Mouse (Mus musculus) pancreas, adult 10 weeks (tissue): Measurements from ENCODE around the gene Gm13698. TPM values are rescaled to one million over a fixed set of nuclear protein-coding genes. Genes with fewer than 3 reads are reported as not detected.

Experiments used
- polyA plus RNA-seq: library from polyadenylated mRNA; stranded (reverse); fragments of 350-450 nt; fragmentation: Illumina TruSeq; extraction: RNeasy Lipid Tissue Mini Kit (QIAGEN cat#74804); gene quantifications from one replicate; pipeline ENCODE4 v1.2.3, GENCODE M21; 2015; ENCODE audit warnings: low read depth, low replicate concordance; ENCODE audit not compliant: insufficient read depth

Gene Gm13698
- not detected for polyA plus RNA-seq

GRCm38 (mm10) chr2:83955393-83955792 is at the start of gene Gm13698:
Gene Gm13698, plus strand, starts transcription at chr2:83955693.

GRCm38 (mm10) chr2:83940931-83941361 is 14.5 kb upstream of the Gm13698 start, which contains the start of gene Zswim2:
Gene Zswim2, minus strand, starts transcription at chr2:83941228.

GRCm38 (mm10) chr2:83961203-83961602 is 5.7 kb downstream of the Gm13698 start, which contains the start of gene Gm13693:
Gene Gm13693, plus strand, starts transcription at chr2:83961503.

GRCm38 (mm10) chr2:83967013-83967412 is 11.5 kb downstream of the Gm13698 start, which contains the start of gene Gm13695:
Gene Gm13695, plus strand, starts transcription at chr2:83967313.

GRCm38 (mm10) chr2:83972823-83973222 is 17.3 kb downstream of the Gm13698 start, which contains the start of gene Gm13696:
Gene Gm13696, plus strand, starts transcription at chr2:83973123.

GRCm38 (mm10) chr2:83978633-83979032 is 23.1 kb downstream of the Gm13698 start, which contains the start of gene Gm13694:
Gene Gm13694, plus strand, starts transcription at chr2:83978933.

GRCm38 (mm10) chr2:83984443-83984842 is 28.9 kb downstream of the Gm13698 start, which contains the start of gene Gm13697:
Gene Gm13697, plus strand, starts transcription at chr2:83984743.

GRCm38 (mm10) chr2:83990253-83990652 is 34.8 kb downstream of the Gm13698 start, which contains the start of gene Gm13691:
Gene Gm13691, plus strand, starts transcription at chr2:83990553.

Other genes with a start within 250 kb of the Gm13698 start
- gene Itgav, start 231.3 kb upstream of the Gm13698 start, polyA plus RNA-seq: 7.5 TPM
- gene Fam171b, start 143.1 kb upstream of the Gm13698 start, polyA plus RNA-seq: 0.87 TPM
- not detected for gene Zswim2, start 14.5 kb upstream of the Gm13698 start, polyA plus RNA-seq
- not detected for gene Gm13693, start 5.8 kb downstream of the Gm13698 start, polyA plus RNA-seq
- gene Gm13695, start 11.6 kb downstream of the Gm13698 start, polyA plus RNA-seq: not detected
- gene Gm13696, start 17.4 kb downstream of the Gm13698 start, polyA plus RNA-seq: not detected
- gene Gm13694, start 23.2 kb downstream of the Gm13698 start, polyA plus RNA-seq: not detected
- gene Gm13697, start 29.1 kb downstream of the Gm13698 start, polyA plus RNA-seq: not detected
- not detected for gene Gm13691, start 34.9 kb downstream of the Gm13698 start, polyA plus RNA-seq